Mouse (Mus musculus): ENCODE measurements around the gene Dclre1a.

- TF ChIP-seq POLR2A (IDR thresholded peaks at IDR 0.05; ENCODE audit: control insufficient read depth, extremely low read depth, insufficient read depth, low read length, poor library complexity) (no peak), CTCF (IDR thresholded peaks at IDR 0.05; ENCODE audit: borderline replicate concordance, control insufficient read depth, extremely low read depth, insufficient read depth, low read length, poor library complexity) (no peak)
These were observed 61.1 kb downstream of the Dclre1a start for GRCm38 (mm10) chr19:56486926-56487325.
